Mouse (Mus musculus) G1E (cell line): ENCODE measurements around the gene Fance.

Source experiments
- CTCF ChIP-seq: IDR thresholded peaks from 2 replicates; pipeline ENCODE4 v1.5.1; 2012; ENCODE audit warnings: low read depth, low read length, inconsistent platforms, mixed read lengths
- GATA1 ChIP-seq: IDR thresholded peaks from 2 replicates; pipeline ENCODE4 v1.6.1; 2012; ENCODE audit warnings: borderline replicate concordance, low read length, inconsistent platforms, mixed read lengths
- GATA2 ChIP-seq: IDR thresholded peaks from 2 replicates; pipeline ENCODE4 v1.6.1; 2012; ENCODE audit warnings: low read depth, low read length, inconsistent platforms, borderline replicate concordance
- POLR2AphosphoS5 ChIP-seq: IDR thresholded peaks from 2 replicates; pipeline ENCODE4 v1.6.1; 2012; ENCODE audit warnings: low read depth, low read length, inconsistent platforms; ENCODE audit not compliant: insufficient replicate concordance
- TAL1 ChIP-seq: conservative IDR thresholded peaks from 2 replicates; pipeline ENCODE4 v1.6.1; 2012; ENCODE audit warnings: low read depth, low read length, inconsistent platforms, mixed read lengths

GRCm38 (mm10) chr17:28326951-28327350, 13.6 kb downstream of the Fance start:
- no peak for TF ChIP-seq TAL1
- TF ChIP-seq GATA1, result no peak
- no peak for TF ChIP-seq CTCF
- TF ChIP-seq GATA2, result no peak
- TF ChIP-seq POLR2AphosphoS5, result no peak
